Mouse (Mus musculus) forebrain, embryonic 11.5 days (tissue): ENCODE measurements at regions not wholly inside any gene's neighbourhood (a gene's known extent, or its start where the extent isn't known, plus 50 kb on each side); places are given as distances from the start of the nearest gene placed in this dataset.

Experiments
- ATAC-seq: fragments of 200-750 bp; cut with Nextera tagmentation; replicated peaks from 2 replicates; pipeline ENCODE4 v1.8.0; 2017; ENCODE audit warnings: moderate TSS enrichment; ENCODE audit not compliant: low FRiP score
- DNase-seq: peaks from one replicate; pipeline ENCODE4 v3.0.0-alpha.2; 2017; ENCODE audit warnings: low spot score
- H3K27ac ChIP-seq: fragments of 300-500 bp; sonication (generic); 2 replicates; pipeline ENCODE4 v1.5.1; 2014; ENCODE audit warnings: low read depth, low read length
- H3K27me3 ChIP-seq: fragments of 300-500 bp; sonication (generic); 2 replicates; pipeline ENCODE4 v1.6.1; 2014; ENCODE audit warnings: mild to moderate bottlenecking, low read length, mixed read lengths; ENCODE audit not compliant: control insufficient read depth, insufficient read depth
- H3K36me3 ChIP-seq: fragments of 300-500 bp; sonication (generic); 2 replicates; pipeline ENCODE4 v1.6.1; 2014; ENCODE audit warnings: mild to moderate bottlenecking, low read length, moderate library complexity, mixed read lengths; ENCODE audit not compliant: control insufficient read depth, insufficient read depth
- H3K4me1 ChIP-seq: fragments of 300-500 bp; sonication (generic); replicated peaks from 2 replicates; pipeline ENCODE4 v1.6.1; 2014; ENCODE audit warnings: low read length, mixed read lengths; ENCODE audit not compliant: control insufficient read depth, insufficient read depth
- H3K4me2 ChIP-seq: fragments of 300-500 bp; sonication (generic); 2 replicates; pipeline ENCODE4 v1.6.1; 2014; ENCODE audit warnings: low read depth, mild to moderate bottlenecking, low read length, moderate library complexity, mixed read lengths; ENCODE audit not compliant: severe bottlenecking
- H3K4me3 ChIP-seq: fragments of 300-500 bp; sonication (generic); 2 replicates; pipeline ENCODE4 v1.5.1; 2014; ENCODE audit warnings: low read depth, low read length
- H3K9ac ChIP-seq: fragments of 300-500 bp; sonication (generic); 2 replicates; pipeline ENCODE4 v1.6.1; 2014; ENCODE audit warnings: low read length
- H3K9me3 ChIP-seq: fragments of 300-500 bp; sonication (generic); 2 replicates; pipeline ENCODE4 v1.6.1; 2016; ENCODE audit warnings: low read length, mixed read lengths; ENCODE audit not compliant: control insufficient read depth
- WGBS: fragments of 180-500 bp; shearing (Covaris S2); extraction: QIAGEN DNeasy Blood & Tissue Kit; methylation state at CpG from one replicate; pipeline ENCODE4 v1.1.7; 2014; 5-methylcytosine and 5-hydroxymethylcytosine counted together

DNA sequence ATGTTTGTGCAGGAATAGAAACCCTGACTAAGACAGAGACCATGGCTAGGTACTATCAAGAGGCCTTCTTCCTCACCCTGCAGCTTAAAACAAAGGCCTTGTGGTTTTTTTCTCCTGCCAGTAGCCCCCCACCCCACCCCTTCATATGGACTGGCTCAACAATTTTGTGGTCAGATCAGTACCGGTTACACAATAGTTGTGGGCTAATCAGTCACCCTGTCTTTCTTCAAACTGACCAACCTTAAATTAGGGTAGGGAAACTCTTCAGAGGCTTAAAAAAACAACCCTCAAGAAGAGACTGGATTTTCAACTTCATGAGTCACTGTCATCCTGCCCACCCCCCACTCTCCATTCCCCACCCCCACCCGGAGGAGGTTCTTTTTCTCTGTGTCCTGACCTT is 58.6 kb upstream of the Usp27x start:
- ATAC-seq (no peak), DNase-seq (no peak)
- Histone ChIP-seq H3K9ac (no peak overlapping the region), H3K27me3 (no peaks in the 10 kb centered on the region), H3K4me1 (no peaks in the 10 kb centered on the region), H3K4me3 (no peak overlapping the region), H3K9me3 (no peaks in the 10 kb centered on the region), H3K4me2 (no peak overlapping the region), H3K27ac (no peak overlapping the region), H3K36me3 (no peaks in the 10 kb centered on the region)
- WGBS, result 66% methylated on average over 2 of the region's 2 CpGs

DNA sequence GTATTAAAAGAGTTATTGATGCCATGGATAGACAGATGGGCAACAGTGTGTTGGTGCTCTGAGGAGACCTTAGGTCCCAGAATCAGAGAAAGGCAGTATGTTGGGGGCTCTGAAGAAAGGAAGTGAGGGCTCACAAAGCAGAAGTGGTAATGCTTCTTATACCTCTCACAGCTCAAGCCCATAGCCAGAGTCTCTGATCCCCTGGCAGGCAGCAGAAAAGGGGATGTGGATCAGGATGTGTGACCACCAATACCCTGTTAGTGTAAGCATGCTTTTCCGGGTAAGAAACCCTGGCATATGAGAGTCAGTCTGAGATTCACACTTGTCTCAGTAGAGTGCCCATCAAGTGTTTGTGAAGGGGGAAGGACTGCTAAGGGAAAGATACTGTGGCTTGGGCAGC is 54.8 kb upstream of the Usp27x start:
- Histone ChIP-seq H3K36me3 (no peaks in the 10 kb centered on the region), H3K27ac (no peak overlapping the region), H3K4me2 (no peak overlapping the region), H3K4me1 (no peaks in the 10 kb centered on the region), H3K4me3 (no peak overlapping the region), H3K27me3 (no peaks in the 10 kb centered on the region), H3K9ac (no peak overlapping the region), H3K9me3 (no peaks in the 10 kb centered on the region)
- ATAC-seq (no peak), DNase-seq (no peak)
- 95% methylated on average over 1 of the region's 1 CpGs for WGBS

- H3K36me3 ChIP-seq, result no peaks in the 10 kb centered on the region
- 19% methylated on average over 5 of the region's 5 CpGs for WGBS
- H3K27ac ChIP-seq, result no peak overlapping the region
- DNase-seq, result no peak
- H3K9ac ChIP-seq, result no peak overlapping the region
- H3K4me1 ChIP-seq, result no peaks in the 10 kb centered on the region
- no peaks in the 10 kb centered on the region for H3K9me3 ChIP-seq
- no peak overlapping the region for H3K4me3 ChIP-seq
- H3K27me3 ChIP-seq, result no peaks in the 10 kb centered on the region
- peak; percentile 55; the same call in 1 of the 2 replicates for ATAC-seq
- peak overlapping the region; percentile 2; the same call in 1 of the 2 replicates for H3K4me2 ChIP-seq
Measured at GRCm38 (mm10) chrX:7429524-7429865, 53.9 kb upstream of the Usp27x start.

DNA sequence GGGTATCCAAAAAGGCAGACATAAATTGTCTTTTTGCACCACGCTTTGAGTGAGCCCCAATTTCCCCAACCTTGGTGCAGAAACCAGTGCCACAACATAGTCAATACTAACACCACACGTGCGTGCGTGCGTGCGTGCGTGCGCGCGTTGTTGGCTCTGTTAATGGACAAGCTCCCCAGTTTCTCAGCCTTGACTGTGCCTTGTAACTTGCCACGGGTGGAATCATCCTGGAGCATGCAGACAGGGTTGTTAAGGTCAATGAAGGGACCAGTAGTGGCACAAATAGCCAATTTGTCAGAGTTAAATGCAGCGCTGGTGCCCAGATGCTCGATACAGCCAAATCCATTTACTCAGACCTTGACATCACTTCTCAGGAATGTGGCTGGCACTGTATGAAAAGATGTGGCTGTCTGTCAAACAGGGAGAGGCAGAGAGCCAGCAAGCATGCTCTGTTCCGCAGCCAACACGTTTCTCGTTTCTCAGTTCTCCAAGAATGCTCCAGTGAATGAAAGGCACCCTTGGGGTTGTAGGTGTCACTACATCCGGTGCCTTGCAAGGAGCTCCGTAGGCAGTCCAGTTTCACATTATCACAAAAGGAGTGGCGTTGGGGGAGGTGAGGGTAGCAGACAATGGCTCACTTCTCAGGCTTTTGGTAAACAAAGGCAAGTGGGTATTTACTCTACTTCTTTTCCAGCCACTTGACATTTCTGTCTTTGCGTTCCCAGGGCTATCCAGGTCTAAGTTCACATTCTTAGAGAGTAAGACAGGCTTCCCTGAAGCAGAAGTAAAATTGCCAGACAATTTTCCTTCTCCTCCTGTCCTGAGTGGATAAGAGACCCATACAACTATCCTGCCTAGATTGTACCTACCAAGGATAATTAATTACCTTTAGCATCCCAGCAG is 53.2 kb upstream of the Usp27x start:
- ATAC-seq, result peak; percentile 82
- Histone ChIP-seq H3K9ac (no peak overlapping the region), H3K4me1 (no peaks in the 10 kb centered on the region), H3K4me3 (no peak overlapping the region), H3K27me3 (no peaks in the 10 kb centered on the region), H3K36me3 (no peaks in the 10 kb centered on the region), H3K9me3 (no peaks in the 10 kb centered on the region), H3K27ac (peak overlapping the region; percentile 9; the same call in 1 of the 2 replicates), H3K4me2 (peak overlapping the region; percentile 2; the same call in 1 of the 2 replicates)
- 46% methylated on average over 20 of the region's 20 CpGs for WGBS
- peak; percentile 55 for DNase-seq
